Mouse (Mus musculus) heart, embryonic 11.5 days (tissue): ENCODE results near the gene Nanos3. TPM values are rescaled to one million over a fixed set of nuclear protein-coding genes. Genes with fewer than 3 reads are reported as not detected.
A peak's percentile ranks its signal among the peaks of the same experiment; 100 is the strongest.

Experiments used
- ATAC-seq: fragments of 200-750 bp; cut with Nextera tagmentation; replicated peaks from 2 replicates; pipeline ENCODE4 v1.8.0; 2017; ENCODE audit warnings: moderate library complexity; ENCODE audit not compliant: insufficient number of reproducible peaks, low FRiP score, low TSS enrichment
- H3K27ac ChIP-seq: fragments of 300-500 bp; sonication (generic); 2 replicates; pipeline ENCODE4 v1.5.1; 2014; ENCODE audit warnings: mild to moderate bottlenecking, low read depth, low read length
- H3K27me3 ChIP-seq: fragments of 300-500 bp; sonication (generic); 2 replicates; pipeline ENCODE4 v1.6.1; 2014; ENCODE audit warnings: mild to moderate bottlenecking, low read length, mixed read lengths; ENCODE audit not compliant: control insufficient read depth, insufficient read depth
- H3K36me3 ChIP-seq: fragments of 300-500 bp; sonication (generic); 2 replicates; pipeline ENCODE4 v1.6.1; 2014; ENCODE audit warnings: mild to moderate bottlenecking, low read length, moderate library complexity, mixed read lengths; ENCODE audit not compliant: control insufficient read depth, insufficient read depth
- H3K4me1 ChIP-seq: fragments of 300-500 bp; sonication (generic); 2 replicates; pipeline ENCODE4 v1.6.1; 2014; ENCODE audit warnings: low read length; ENCODE audit not compliant: control insufficient read depth, insufficient read depth
- H3K4me2 ChIP-seq: fragments of 300-500 bp; sonication (generic); 2 replicates; pipeline ENCODE4 v1.6.1; 2014; ENCODE audit warnings: mild to moderate bottlenecking, moderate library complexity
- H3K4me3 ChIP-seq: fragments of 300-500 bp; sonication (generic); 2 replicates; pipeline ENCODE4 v1.5.1; 2014; ENCODE audit warnings: low read depth, low read length
- H3K9ac ChIP-seq: fragments of 300-500 bp; sonication (generic); 2 replicates; pipeline ENCODE4 v1.6.1; 2014; ENCODE audit warnings: mild to moderate bottlenecking, low read depth, low read length, moderate library complexity
- H3K9me3 ChIP-seq: fragments of 300-500 bp; sonication (generic); replicated peaks from 2 replicates; pipeline ENCODE4 v1.6.1; 2016; ENCODE audit warnings: low read length; ENCODE audit not compliant: control insufficient read depth
- WGBS: fragments of 180-500 bp; shearing (Covaris S2); extraction: QIAGEN DNeasy Blood & Tissue Kit; methylation state at CpG from one replicate; pipeline ENCODE4 v1.1.7; 2014; ENCODE audit not compliant: insufficient replicate concordance; 5-methylcytosine and 5-hydroxymethylcytosine counted together
- polyA plus RNA-seq: library from polyadenylated mRNA; unstranded; fragments of >200 nt; fragmentation: Nextera tagmentation; extraction: Ambion mirVana; gene quantifications from 2 replicates; pipeline ENCODE4 v1.2.1, GENCODE M21; 2014

Gene Nanos3
- polyA plus RNA-seq, 1 experiment from 2014 or later: 1.4 TPM

DNA sequence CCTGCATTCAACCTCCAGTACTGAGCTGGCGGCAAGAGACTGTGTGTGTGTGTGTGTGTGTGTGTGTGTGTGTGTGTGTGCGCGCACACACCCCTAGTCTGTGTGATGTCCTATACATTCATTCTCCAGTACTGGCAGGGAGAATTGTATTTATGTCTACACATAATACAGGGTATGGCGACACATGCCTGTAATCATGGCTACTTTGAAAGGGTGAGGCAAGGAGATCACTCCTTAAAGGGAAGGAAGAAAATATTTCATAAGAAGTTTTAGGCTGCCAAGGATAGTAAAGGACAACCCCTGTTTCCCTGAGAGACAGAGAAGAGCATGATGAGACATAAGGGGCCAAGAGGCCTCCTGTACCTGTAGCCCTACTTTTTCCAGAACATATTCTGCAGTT lies 27.4 kb downstream of the Nanos3 start:
- Histone ChIP-seq H3K4me1 (no peaks in the 10 kb centered on the region), H3K4me2 (no peak overlapping the region), H3K9me3 (no peaks in the 10 kb centered on the region), H3K36me3 (no peaks in the 10 kb centered on the region), H3K9ac (no peak overlapping the region), H3K27me3 (no peaks in the 10 kb centered on the region), H3K4me3 (no peak overlapping the region), H3K27ac (no peak overlapping the region)
- WGBS: 91% methylated on average over 4 of the region's 4 CpGs
- ATAC-seq: no peak

DNA sequence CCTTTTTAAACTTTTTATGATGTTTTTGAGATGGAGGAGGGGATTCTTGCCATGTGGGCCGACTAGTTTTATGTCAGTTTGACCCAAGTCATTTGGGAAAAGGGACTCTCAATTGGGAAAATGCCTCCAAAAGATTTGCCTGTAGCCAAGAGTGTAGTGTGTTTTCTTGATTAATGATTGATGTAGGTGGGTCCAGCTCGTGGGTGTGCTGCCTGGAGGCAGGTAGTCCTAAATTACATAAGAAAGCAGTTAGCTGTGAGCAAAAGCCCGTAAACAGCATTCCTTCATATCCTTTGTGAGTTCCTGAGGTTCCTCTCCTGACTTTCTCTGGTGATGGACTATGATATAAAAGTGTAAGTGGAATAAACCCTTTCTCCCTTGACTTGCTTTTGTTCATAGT lies 35.8 kb downstream of the Nanos3 start:
- WGBS: 78% methylated on average over 3 of the region's 3 CpGs
- ATAC-seq: no peak
- H3K27ac ChIP-seq: no peak overlapping the region

GRCm38 (mm10) chr8:84148531-84148850 lies 36.5 kb downstream of the Nanos3 start:
- H3K4me2 ChIP-seq: peak overlapping the region; percentile 92
- ATAC-seq: no peak
- no peak overlapping the region for H3K9ac ChIP-seq
- no peak overlapping the region for H3K4me3 ChIP-seq
- no peak overlapping the region for H3K27ac ChIP-seq
- 86% methylated on average over 5 of the region's 5 CpGs for WGBS
- no peaks in the 10 kb centered on the region for H3K27me3 ChIP-seq
- peaks cover 15% of the 10 kb centered on the region for H3K4me1 ChIP-seq
- no peaks in the 10 kb centered on the region for H3K9me3 ChIP-seq
- H3K36me3 ChIP-seq: peaks cover 5% of the 10 kb centered on the region

More for the DNA sequence above, 35.8 kb downstream of the Nanos3 start:
- H3K4me2 ChIP-seq: no peak overlapping the region
- no peak overlapping the region for H3K9ac ChIP-seq
- no peak overlapping the region for H3K4me3 ChIP-seq
- no peaks in the 10 kb centered on the region for H3K27me3 ChIP-seq
- peaks cover 15% of the 10 kb centered on the region for H3K4me1 ChIP-seq
- no peaks in the 10 kb centered on the region for H3K36me3 ChIP-seq
- no peaks in the 10 kb centered on the region for H3K9me3 ChIP-seq

GRCm38 (mm10) chr8:84147769-84148530 lies 37.1 kb downstream of the Nanos3 start, which contains the start of the genes Cc2d1a and 4930432K21Rik:
Gene Cc2d1a, minus strand, starts transcription at chr8:84147936.
Gene 4930432K21Rik, plus strand, starts transcription at chr8:84148025.
- no peak within 1 kb of the TSS for H3K27ac ChIP-seq
- H3K27me3 ChIP-seq: no peaks in the 10 kb centered on the region
- peaks cover 10% of the 10 kb centered on the region for H3K36me3 ChIP-seq
- peak; percentile 88 for ATAC-seq
- WGBS: 15% methylated on average over 49 of the region's 49 CpGs
- peak within 1 kb of the TSS; percentile 92 for H3K4me2 ChIP-seq
- H3K4me1 ChIP-seq: peaks cover 15% of the 10 kb centered on the region
- H3K4me3 ChIP-seq: peak within 1 kb of the TSS; percentile 74
- H3K9ac ChIP-seq: peak within 1 kb of the TSS; percentile 91
- no peaks in the 10 kb centered on the region for H3K9me3 ChIP-seq

DNA sequence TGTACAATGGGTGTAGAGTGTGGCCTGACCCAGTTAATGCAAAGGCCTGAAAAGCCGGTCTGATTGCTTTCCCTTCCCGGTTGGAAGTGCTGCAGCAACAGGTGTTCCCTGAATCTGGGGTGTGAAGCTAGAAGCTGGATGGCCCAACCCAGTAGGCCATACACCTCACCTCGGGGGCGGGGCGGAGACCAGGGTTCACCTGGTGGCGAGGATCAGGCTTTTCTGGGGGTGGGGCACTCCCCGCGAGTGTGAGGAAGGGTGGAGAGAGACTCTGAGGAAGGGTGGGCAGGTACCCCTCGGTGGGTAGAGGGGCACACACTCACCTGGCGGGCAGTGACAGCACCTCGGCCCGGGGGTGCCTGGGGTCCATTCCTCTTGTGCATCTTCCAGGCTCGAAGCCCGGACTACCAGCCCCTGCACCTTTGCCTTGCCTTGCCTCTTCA lies 37.7 kb downstream of the Nanos3 start:
- ATAC-seq: peak; percentile 33
- H3K27me3 ChIP-seq: no peaks in the 10 kb centered on the region
- H3K4me1 ChIP-seq: peaks cover 15% of the 10 kb centered on the region
- H3K36me3 ChIP-seq: peaks cover 11% of the 10 kb centered on the region
- no peaks in the 10 kb centered on the region for H3K9me3 ChIP-seq
- H3K4me3 ChIP-seq: peak overlapping the region; percentile 74
- H3K27ac ChIP-seq: no peak overlapping the region
- peak overlapping the region; percentile 91 for H3K9ac ChIP-seq
- H3K4me2 ChIP-seq: peak overlapping the region; percentile 92
- WGBS: 6% methylated on average over 14 of the region's 14 CpGs

DNA sequence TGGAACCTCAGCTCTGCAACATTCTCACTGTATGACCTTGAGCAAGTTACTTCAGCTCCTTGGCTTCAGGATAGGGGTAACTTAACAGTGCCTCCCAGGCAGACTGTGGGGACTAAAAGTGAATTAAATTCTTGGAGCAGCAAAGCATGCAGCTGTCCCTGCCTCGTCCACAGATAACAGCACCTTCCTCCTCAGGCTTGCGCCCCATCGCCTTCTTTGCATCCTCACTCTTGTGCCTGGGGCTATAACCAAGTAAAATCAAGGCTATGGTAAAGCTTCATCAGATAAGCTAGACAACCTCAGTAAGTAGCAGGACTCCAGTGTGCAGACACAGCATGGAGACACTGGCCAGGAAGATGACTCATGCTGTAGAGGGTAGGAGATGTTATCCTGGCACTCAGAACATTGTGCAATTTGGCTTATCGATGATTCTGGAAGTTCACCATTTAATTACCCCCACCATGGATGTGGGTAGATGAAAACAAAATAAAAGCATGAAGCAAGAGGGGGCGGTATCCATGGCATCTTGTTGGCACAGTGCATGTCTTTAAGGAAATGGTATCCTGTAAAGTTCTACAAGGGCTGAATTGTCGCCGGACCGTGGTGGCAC lies 40.3 kb downstream of the Nanos3 start:
- no peaks in the 10 kb centered on the region for H3K27me3 ChIP-seq
- no peak overlapping the region for H3K27ac ChIP-seq
- no peak for ATAC-seq
- no peak overlapping the region for H3K4me3 ChIP-seq
- 88% methylated on average over 8 of the region's 8 CpGs for WGBS
- H3K36me3 ChIP-seq: peaks cover 26% of the 10 kb centered on the region
- peaks cover 15% of the 10 kb centered on the region for H3K4me1 ChIP-seq
- no peak overlapping the region for H3K4me2 ChIP-seq
- H3K9me3 ChIP-seq: no peaks in the 10 kb centered on the region
- H3K9ac ChIP-seq: no peak overlapping the region

GRCm38 (mm10) chr8:84140838-84141237 lies 44.2 kb downstream of the Nanos3 start:
- H3K9me3 ChIP-seq: no peaks in the 10 kb centered on the region
- no peak overlapping the region for H3K27ac ChIP-seq
- no peaks in the 10 kb centered on the region for H3K27me3 ChIP-seq
- H3K36me3 ChIP-seq: peaks cover 48% of the 10 kb centered on the region
- 79% methylated on average over 4 of the region's 4 CpGs for WGBS
- H3K9ac ChIP-seq: no peak overlapping the region
- no peak overlapping the region for H3K4me2 ChIP-seq
- ATAC-seq: no peak
- H3K4me3 ChIP-seq: no peak overlapping the region
- H3K4me1 ChIP-seq: no peaks in the 10 kb centered on the region

- 87% methylated on average over 3 of the region's 3 CpGs for WGBS
- H3K4me1 ChIP-seq: no peaks in the 10 kb centered on the region
- peaks cover 53% of the 10 kb centered on the region for H3K36me3 ChIP-seq
- no peaks in the 10 kb centered on the region for H3K27me3 ChIP-seq
- no peak overlapping the region for H3K4me3 ChIP-seq
- H3K9me3 ChIP-seq: no peaks in the 10 kb centered on the region
- ATAC-seq: no peak
- no peak overlapping the region for H3K9ac ChIP-seq
- H3K4me2 ChIP-seq: no peak overlapping the region
- H3K27ac ChIP-seq: no peak overlapping the region
These were observed 47.2 kb downstream of the Nanos3 start for GRCm38 (mm10) chr8:84137848-84138247.
